Mouse (Mus musculus) cerebellum, postnatal 4 days (tissue): ENCODE measurements around the gene Psma7.

Source experiments
- DNase-seq, 2 experiments: peaks; one replicate each; pipeline ENCODE4 v3.0.0; 2022; ENCODE audit warnings: low spot score in 2 of 2, mixed read lengths in 1 of 2

Psma7 gene

DNA sequence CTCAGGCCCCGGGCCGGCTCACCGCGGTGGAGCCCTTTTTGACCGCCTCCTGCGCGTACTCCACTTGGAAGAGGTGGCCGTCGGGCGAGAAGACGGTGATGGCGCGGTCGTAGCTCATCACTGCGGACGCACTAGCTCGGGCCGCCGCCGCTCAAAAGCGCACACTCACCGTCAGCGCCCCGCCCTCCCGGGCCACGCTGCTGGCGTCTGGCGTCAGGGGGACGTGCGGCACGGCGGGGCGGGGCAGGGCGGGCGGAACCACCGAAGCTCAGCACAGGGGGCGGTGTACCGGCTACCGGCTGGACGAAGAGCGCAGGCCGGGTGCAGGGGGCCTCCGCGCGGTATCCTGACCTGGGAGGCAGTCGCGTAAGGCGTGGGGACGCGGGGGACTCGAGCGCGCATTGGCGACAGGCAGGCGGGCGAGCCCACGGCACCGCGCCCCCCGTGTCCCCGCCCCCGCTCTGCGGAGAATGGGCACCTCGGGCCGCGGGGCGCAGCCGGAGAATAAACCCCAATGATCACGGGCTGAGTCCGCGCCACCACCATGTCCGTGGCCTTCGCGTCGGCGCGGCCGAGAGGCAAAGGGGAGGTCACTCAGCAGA, at the start of gene Psma7, which contains the start of gene Ss18l1:
Gene Psma7 (minus strand): TSS at position 178 of the 602 bp plus-strand sequence.
Gene Ss18l1 (plus strand): TSS at position 254 of the 602 bp plus-strand sequence.
- peak; percentile 80 to 91 for DNase-seq

DNA sequence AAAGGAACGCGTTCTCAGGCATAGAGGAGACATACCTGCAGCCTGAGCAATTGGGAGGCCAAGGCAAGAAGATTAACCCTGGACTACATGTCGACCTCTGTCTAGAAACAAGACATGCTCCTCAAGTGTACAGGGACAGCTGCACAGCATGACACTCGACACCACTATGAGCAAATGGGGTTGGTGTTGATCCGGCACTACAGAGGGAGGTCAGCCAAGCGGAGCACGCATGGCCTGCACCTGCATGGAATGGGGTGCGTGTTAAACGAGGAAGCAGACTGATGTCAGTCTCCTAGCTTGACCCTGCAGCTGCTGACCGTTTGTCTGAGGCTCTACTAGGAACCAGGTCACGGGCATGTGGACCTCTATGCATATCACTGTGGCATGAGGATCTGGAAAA, 48.1 kb upstream of the Psma7 start:
- no peak for DNase-seq

DNA sequence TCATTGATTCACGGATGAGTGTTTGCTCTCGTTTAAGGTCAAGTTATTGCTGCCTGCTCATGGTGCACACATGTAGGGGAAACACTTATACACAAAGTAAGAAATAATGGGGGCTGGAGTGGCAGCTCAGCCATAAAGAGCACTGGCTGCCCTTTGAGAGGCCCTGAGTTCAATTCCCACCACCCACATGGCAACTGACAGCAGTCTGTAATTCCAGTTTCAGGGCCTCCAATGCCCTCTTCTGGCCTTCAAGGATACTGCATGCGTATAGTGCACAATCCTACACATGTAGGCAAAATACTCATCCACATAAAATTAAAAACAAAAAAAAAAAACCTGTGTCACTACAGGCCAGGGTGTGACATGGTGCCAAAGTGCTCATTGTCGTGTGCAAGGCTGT, 45.2 kb upstream of the Psma7 start:
- DNase-seq = no peak

DNA sequence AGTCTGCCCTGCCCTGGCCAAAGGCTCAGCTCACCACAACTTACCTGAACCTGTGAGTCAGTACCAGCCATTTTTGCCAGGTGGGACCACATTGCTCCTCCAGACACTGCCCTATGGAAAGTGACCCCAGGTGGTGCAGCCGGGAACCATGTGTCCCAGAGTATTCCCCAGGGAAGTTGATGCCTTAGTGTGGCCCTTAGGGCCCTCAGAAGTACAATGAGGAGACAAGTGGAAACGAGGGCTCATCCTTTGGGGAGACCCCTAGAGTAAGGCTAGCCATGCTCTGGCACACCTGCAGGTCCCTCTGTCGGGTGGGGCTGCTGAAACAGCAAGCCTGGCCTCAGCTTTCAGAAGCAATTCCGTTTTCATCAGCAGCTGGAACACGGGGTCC, 44.4 kb upstream of the Psma7 start:
- DNase-seq = no peak

DNA sequence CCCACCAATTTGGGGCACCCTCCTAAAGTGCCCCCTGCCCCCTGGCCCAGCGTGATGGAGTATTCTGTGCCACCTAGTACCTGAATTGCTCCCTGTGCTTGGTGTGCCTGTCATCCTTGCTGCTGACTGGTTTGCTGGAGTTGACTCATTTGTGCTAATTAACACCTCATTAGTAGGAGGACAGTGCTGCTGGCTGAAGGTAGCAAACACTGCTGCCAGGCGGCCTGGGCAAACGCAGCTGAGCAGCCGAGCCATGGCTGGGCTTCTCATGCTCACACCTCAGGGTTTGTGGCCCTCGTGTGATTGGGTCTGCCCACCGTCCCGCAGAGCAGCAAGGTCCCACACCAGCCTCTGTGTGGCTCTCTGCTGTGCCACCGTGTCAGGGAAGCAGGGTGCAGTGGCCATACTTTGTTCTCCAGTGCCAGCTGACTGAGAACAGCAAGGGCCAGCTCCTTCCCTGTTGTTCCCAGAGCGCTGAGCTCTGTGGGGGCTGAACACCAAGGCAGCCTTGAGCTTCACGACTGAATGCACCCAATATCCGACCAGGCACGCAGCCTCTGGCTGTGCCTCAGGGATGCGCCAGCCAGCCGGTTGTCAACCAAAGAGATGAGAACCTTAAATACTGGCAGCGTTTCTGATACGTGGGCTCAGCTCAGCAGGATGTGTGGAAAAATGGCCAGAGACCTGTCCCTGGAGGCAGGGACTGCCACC, 43.8 kb upstream of the Psma7 start:
- no peak for DNase-seq

DNA sequence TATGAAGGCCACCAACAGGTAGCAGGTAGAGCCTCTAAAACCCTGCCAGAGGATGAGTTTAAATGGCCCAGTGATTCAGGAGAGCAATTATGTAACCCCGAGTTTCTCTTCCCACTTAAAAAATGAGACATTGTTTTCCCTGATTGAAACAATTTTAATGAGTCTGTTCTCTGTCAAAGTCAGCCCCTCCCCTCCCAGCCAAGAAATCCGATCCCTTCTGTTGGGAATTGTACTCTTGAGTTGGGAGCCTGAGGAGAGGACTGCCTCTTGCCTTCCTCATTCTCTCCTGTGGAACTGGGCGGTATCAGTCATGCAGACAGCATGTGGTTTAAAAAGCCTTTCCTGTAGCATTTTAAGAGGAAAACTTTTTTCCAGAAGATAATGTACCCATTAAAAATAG, 42.3 kb upstream of the Psma7 start:
- DNase-seq = no peak

DNA sequence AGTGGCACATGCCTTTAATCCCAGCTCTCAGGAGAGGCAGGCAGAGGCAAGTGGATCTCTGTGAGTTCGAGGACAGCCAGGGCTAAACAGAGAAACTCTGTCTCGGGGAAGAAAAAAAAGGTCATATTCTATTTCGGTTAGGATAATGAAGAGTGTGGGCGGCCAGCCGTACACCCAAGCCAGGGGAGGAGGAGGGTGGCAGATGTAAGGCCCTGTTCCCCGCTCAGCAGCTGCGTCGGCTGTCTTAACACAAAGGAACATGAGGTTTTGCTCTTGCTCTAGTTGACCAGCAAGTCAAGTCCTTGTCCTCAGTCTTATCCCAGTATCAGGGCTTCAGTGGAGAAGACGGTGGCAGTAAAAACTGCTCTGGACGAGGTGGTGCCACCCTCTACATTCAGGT, 40.8 kb upstream of the Psma7 start:
- DNase-seq = no peak

DNA sequence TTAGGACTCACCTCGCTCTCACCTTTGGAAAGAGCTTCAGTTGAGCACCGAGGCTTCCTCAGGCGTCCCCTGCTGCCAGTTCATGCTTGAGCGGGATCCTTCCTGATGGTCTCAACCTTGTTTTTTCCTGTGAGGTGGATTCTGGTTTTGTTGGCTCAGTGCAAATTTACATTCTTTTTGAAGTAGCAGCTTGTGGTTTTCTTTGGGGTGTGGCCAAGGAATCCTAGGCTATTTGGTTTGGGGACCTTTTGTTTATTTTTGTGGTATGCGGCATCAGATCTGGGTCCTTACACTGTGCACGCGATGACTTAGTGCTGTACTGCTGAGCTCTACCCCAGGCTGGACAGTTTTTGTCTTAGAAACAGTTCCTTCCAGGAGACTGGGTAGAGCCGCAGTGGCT, 38.4 kb upstream of the Psma7 start:
- no peak for DNase-seq

DNA sequence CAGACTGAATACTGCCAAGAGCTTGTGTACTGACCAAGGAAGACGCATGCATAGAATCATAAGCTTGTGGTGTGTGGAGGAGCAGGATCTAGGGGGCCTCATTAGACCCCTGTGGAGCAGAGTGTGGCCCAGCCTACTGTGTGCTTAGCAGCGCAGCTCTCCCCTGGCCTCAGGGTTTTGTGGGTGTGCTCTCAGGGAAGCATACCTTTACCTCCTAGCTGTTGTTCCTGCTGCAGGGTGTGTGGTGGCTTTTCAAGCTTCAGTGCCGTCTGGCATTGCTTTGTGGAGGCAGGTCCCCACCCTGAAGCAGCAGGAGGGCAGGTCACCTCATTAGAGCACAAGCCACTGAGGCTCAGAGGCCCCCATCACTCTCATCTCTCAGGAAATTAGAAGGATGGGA, 35.4 kb upstream of the Psma7 start:
- DNase-seq = no peak

DNA sequence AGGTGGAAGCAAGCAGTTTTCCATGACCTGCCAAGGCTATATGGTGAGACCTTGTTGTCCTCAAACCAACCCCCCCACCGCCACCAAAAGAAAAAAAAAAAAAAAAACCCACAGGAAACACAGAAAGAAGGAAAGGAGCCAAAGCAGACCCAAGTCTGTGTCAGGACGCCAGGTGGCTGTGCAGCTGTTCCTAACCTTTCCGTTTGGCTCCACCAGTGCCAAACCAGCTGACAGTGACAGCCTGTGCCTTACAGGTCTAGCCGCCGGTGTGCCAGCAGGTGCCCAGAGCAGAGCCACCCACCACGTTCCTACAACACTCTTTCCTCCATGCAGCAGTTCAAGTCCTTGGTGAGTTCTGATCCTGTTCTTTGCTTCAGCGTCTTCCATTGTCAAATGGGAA, 30.7 kb upstream of the Psma7 start:
- DNase-seq = no peak

DNA sequence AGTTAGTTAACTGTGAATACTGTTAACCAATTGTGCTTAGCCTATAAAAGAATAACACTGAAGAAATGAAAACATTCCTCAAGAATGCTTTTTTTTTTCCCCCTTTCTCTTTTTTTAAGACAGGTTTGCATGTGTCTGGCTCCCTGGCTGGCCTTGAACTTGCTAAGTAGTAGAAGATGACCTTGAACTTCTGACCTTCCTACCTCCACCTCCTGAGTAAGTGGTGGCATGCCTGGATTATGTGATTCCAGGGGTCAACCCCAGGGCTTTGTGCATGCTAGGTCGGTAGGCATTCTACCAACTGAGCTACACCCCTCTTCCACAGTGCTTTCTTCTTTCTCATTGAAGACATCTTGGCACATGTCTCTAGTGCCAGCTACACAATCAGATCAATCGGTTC, 29.4 kb upstream of the Psma7 start:
- DNase-seq = no peak

DNA sequence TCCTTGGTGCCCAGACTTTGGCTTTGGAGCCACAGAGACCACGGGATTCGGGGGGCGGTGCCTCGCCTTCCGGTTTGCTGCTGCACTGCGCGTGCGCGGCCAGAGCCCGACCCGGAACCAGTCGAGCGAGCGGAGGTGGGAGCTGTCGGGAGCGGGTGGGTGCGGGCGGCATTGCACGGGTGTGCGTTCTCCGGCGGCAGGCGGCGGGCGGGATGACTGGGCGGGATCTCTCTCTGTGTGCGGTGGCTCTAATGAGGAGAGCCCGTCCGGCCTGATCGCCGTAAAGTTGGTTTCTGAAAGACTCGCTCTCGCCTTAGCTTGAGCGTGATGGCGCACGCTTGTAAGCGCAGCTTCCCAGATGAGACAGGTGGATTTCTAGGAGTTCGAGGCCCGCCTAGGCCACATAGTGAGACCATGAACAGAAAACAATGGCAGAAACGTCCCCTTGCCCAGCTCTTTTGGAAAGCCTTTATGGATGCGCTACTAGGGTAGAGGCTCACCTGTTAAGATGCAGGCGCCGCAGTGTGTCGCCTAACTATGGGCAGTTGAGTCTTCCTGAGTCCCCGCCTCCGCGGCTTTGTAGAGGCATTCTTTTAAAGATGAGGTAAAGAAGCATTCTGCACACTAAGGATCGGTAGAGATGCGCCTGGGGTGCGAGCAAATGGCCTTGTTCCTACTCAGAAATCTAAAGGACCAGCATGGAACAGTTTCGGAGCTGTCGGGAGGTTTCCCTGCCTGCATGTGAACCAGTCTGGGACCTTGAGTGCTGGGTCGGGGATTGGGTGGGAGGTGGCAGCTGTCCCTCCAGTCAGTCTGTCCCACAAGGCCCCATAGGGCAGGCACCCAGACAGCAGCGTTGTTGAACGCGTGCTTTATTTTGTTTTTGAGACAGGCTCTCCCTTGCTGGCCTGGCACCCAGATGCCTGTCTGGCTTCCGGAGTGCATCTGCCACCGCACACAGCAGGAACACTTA, 28.5 kb upstream of the Psma7 start, which contains the start of gene Mtg2:
Gene Mtg2 (plus strand): TSS at position 108 of the 973 bp plus-strand sequence.
- peak; percentile 93 to 96 for DNase-seq

DNA sequence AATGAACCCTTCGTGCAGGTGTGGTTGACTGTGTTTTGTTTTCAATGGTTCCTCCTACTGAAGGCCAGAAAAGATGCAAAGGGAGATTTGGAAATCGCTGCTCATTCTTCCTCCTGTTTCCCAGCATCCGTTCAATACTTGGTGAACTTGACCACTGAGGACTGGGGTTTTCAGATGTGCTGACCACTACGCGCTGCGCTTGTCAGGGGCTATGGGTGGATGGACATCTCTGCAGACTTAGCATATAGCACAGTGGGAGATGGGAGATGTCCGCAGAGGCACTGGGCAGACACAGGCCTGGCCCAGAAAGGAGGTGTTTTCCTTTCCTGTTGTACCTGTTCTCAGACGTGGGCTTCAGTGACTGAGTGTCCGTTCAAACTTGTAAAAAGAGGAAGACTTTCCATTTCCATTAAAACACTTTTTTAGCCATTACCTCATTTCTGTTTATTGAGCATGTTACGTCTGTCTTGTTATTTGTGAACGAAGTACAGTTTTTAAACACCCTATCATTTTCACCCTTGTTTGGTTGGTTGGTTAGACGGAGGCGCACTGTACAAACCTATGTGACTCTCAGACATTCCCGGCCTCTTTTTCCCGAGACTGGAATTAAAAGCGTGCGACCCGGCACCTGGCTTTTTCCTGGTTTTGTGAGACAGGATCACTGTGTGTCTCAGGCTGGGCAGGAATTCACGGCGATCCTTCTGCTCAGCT, 27.7 kb upstream of the Psma7 start:
- DNase-seq = no peak

DNA sequence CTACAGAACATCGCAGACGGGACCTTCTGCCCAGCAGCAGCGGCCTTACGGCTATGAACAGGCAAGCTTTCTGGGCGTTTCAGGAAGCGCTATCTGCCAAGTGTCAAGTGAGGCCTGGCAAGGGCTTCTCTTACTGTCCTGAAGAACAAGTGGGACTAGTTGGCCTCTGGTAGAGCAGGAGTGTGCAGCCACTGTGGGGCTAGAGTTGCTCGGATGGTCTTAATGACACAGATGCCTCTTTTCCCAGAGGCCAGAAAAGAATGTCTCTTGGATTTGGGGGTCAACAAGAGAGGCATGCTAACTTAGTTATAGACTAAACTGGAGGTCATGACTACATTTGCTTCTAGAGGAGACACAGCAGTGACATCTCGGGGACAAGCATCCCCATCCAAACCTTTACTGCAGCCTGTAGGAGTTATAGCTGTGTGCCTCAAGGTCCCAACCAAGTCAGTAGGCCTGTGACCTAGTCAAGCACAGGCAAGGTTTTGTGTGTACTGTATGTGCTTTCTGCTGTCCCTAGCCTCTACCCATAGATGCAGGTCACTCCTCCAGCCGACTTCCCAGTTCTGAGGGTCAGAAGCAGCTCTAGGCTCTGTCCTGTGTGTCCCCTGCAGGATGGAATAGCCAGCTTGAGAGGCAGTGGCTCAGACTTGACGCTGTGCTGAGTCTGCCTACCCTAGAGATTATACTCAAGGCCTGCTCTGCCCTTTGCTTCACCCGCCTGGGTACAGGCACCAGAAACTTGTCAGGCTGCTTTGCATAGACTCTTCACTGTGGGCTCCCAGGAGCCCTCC, 21.3 kb upstream of the Psma7 start:
- DNase-seq = no peak

DNA sequence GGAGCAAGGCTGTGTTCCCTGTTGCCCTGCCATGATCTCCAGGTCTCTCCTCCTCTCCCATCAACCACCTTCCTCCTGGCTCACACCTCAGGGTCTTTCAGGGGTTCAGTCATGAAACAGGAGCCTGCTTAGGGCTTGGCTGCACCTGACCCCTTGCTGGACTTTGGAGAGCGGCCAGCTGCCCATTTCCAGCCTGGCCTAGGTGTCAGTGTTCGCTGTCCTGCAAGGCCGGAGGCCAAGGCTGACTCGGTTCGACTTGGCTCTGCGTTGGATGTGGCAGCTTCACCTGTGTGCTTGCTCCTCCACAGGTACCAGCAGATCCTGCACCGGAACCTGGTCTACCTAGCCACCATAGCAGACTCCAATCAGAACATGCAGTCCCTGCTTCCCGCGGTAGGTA, 10.8 kb upstream of the Psma7 start:
- DNase-seq = no peak

DNA sequence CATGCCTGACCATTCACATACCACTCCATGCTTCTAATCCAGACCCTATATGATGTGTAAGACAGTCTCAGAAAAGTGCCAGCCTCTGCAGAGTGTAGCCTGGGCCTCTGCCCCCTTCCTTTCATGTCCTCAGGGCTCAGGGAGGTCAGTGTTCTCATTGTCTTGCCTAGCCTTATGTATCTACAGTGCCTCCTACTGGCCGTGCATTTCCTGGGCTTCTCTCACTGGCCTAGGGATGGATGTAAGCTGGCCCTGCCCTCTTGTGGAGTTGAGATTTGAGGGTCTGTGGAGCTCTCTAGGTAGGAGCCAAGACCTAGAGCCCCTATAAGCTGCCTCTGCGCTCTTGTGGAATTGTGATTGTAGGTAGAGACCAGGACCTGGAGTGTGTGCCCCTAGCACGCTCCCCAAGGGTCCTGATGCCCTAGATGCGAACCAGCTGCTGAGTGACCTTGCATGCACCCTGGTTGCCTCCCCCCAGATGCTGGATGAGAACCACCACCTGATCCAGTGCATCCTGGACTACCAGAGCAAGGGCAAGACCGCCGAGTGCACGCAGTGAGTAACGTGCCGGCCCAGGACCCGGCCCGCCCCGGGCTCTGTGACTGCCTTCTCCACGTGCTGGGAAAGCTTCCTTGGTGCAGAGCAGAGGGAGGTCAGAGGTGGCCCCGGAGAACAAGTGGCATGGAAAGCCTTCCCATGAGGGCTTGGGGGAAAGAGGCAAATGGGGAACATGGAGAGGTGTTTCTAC, 9.9 kb upstream of the Psma7 start:
- DNase-seq = peak in 1 of 2 experiments; percentile 20

DNA sequence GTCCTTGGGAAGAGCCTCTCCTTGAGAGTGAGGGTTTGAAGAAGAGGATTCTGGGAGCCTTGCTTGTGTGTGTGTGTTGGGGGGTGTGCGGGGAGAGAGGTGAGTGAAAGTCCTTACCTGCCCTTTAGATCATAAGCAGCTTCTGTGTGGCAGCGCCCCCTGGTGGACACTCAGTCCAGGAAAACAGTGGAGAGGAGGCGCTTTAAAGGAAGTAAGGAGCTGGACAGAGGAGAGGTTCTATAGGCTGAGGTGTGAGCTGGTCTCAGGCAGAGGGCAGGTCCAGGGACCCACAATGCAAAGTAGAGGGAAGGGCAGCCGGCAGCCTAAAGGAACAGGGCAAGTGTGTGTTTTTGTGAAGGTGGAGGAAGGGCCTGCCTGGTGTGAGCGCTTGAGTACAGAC, 8.8 kb upstream of the Psma7 start:
- DNase-seq = peak; percentile 76 to 85

DNA sequence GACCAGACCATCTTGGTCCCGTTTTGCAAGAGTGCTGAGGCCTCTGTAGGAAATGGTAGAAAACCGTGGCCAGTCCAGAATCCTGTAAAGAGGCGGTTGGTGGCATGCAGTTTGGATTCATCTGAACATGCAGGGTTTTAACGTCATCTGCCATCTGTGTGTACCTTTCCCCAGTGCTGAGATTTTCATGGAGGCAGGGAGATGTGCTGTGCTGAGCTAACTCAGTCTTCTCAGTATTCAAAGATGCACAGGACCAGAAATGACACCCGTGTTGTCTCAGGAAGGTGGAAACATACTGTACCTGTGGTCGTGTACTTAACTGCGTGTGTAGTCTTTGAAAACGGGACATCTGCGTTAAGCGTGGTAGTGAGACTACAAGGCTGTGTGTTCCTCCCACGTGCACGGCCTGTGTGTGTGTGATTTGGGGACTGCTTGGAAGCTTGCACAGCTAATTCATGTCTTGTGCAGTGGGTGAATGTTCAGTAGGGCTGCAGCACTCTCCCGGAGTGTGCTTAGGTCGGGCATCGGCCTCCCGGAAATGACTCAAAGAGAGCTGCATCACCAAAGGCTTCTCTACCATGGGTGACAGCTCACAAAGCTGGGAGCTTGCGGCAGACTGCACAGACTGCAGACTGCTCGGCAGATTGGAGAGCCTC, 5.9 kb upstream of the Psma7 start:
- no peak for DNase-seq

DNA sequence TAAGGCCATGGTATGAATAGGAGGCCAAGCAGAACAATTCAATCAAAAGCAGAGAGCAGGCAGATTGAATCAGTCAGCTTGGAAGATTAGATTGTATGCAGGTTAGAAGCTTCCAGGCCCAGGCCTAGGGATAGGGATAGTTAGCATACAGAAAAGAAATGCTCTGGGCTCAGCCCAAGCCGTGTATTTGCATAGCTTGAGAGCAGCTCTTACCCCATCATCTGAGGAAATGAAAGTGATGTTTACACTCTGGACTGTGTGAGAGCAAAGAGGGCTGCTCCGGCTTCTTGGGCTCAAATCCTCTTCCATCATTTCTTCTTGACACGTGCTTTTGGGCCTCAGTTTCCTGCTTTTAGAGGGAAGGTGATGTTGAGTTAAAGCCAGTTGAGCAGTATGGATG, 5.3 kb upstream of the Psma7 start:
- no peak for DNase-seq

DNA sequence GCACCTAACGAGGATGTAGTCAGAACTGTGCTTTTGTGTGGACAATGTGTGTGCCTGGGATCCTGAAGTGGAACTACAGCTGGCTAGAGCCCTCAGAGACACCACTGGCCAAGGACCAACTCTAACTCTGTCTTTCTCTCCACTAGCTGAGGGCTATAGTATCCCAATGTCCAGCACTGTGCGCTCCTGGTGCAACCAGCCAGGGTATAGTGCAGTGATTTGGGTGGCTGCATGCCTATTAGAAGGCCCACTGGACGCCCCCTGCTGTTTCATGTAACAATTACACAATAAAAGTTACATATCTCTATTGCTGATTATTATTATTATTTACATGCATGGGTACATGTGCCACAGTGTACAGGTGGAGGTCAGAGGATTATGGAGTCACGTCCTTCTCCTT, 3.0 kb upstream of the Psma7 start:
- DNase-seq = peak in 1 of 2 experiments; percentile 30
